Mouse (Mus musculus) liver, postnatal 0 days (tissue): Measurements from ENCODE around the gene Mfsd4b3. TPM values are rescaled to one million over a fixed set of nuclear protein-coding genes. Genes with fewer than 3 reads are reported as not detected.
"Not testable (repeated sequence)": the region's sequence is repeated elsewhere in the genome, so short reads cannot be mapped to it uniquely, and the experiment has no call there.

ENCODE experiments used
- ATAC-seq: fragments of 200-750 bp; cut with Nextera tagmentation; 2 replicates; pipeline ENCODE4 v1.8.0; 2017; ENCODE audit warnings: mild to moderate bottlenecking, moderate library complexity
- DNase-seq: peaks from one replicate; pipeline ENCODE4 v3.0.0-alpha.2; 2016
- H3K27ac ChIP-seq: fragments of 300-500 bp; sonication (generic); 2 replicates; pipeline ENCODE4 v1.5.1; 2014; ENCODE audit warnings: antibody characterized with exemption, moderate library complexity, mild to moderate bottlenecking, low read depth
- H3K27me3 ChIP-seq: fragments of 300-500 bp; sonication (generic); 2 replicates; pipeline ENCODE4 v1.6.1; 2014; ENCODE audit warnings: low read length, control low read depth, mixed read lengths; ENCODE audit not compliant: insufficient read depth
- H3K36me3 ChIP-seq: fragments of 300-500 bp; sonication (generic); replicated peaks from 2 replicates; pipeline ENCODE4 v1.6.1; 2014; ENCODE audit warnings: mild to moderate bottlenecking, control low read depth, low read length, moderate library complexity, mixed read lengths; ENCODE audit not compliant: insufficient read depth
- H3K4me1 ChIP-seq: fragments of 300-500 bp; sonication (generic); 2 replicates; pipeline ENCODE4 v1.6.1; 2014; ENCODE audit warnings: antibody characterized with exemption, mild to moderate bottlenecking, control low read depth; ENCODE audit not compliant: insufficient read depth
- H3K4me2 ChIP-seq: fragments of 300-500 bp; sonication (generic); 2 replicates; pipeline ENCODE4 v1.6.1; 2014; ENCODE audit warnings: low read depth, mild to moderate bottlenecking, low read length, moderate library complexity, mixed read lengths
- H3K4me3 ChIP-seq: fragments of 300-500 bp; sonication (generic); 2 replicates; pipeline ENCODE4 v1.5.1; 2014; ENCODE audit warnings: low read depth, low read length
- H3K9ac ChIP-seq: fragments of 300-500 bp; sonication (generic); replicated peaks from 2 replicates; pipeline ENCODE4 v1.6.1; 2014; ENCODE audit warnings: mild to moderate bottlenecking, moderate library complexity
- H3K9me3 ChIP-seq: fragments of 300-500 bp; sonication (generic); 2 replicates; pipeline ENCODE4 v1.6.1; 2016; ENCODE audit warnings: mild to moderate bottlenecking, control low read depth, low read length, mixed read lengths
- CTCF ChIP-seq: sonication (generic); IDR thresholded peaks from 2 replicates; pipeline ENCODE4 v1.5.1; 2016; ENCODE audit warnings: antibody characterized with exemption, low read depth
- EP300 ChIP-seq: IDR thresholded peaks from 2 replicates; pipeline ENCODE4 v1.6.1; 2016; ENCODE audit warnings: antibody characterized with exemption, low read depth, mild to moderate bottlenecking
- WGBS: fragments of 180-500 bp; shearing (Covaris S2); extraction: QIAGEN DNeasy Blood & Tissue Kit; methylation state at CpG from one replicate; pipeline ENCODE4 v1.1.7; 2014; ENCODE audit not compliant: insufficient replicate concordance; 5-methylcytosine and 5-hydroxymethylcytosine counted together
- polyA plus RNA-seq: library from polyadenylated mRNA; unstranded; fragments of >200 nt; fragmentation: Nextera tagmentation; extraction: Ambion mirVana; gene quantifications from 2 replicates; pipeline ENCODE4 v1.2.1, GENCODE M21; 2015

Mfsd4b3 gene
- polyA plus RNA-seq, 1 experiment from 2014 or later = 5.5 TPM

DNA sequence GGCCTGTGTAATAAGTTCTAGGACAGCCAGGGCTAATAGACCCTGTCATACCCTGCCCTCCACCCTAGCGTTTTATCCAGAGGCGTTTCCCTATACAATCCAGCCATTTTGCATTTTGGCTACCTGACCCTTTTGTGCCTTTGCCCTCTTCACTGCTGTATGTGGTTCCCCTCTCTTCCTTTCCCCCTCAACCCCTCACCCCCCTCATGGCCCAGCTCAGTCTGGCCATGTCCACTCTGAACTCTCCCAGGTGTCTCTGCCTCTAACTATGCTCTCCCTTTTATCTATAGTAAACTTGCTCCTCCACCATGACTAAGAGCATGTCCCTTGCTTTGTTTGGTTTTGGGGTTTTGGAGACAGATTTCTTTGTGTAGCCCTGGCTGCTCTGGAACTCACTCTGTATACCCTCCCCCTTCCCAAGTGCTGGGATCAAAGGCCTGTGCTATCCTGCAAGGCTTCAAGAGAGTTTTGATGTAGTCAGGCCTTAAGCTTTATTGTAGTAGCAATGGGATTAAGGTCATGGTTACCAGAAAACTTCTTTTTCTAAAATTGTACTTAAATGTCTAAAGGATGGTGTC is 10.5 kb downstream of the Mfsd4b3 start:
- no peak overlapping the region for H3K27ac ChIP-seq

DNA sequence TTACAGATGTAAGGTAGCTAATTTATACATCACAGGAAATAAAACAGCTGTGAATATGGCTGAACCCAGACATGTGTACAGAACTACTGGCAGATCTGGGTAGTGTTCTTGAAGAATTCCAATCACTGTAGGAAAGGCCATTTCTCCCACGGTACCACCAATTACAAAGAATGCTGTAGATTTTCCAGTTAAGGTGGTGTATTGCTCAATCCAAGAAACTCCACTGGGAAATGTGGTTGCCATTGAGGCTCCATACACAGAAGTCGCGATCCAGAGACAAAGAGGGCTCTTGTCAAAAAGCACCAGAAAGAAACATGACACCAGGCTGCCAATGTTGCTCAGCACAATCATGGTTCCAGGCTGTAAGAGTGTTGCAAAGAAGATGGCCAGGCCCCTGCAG is 12.8 kb downstream of the Mfsd4b3 start:
- H3K4me2 ChIP-seq, H3K27ac ChIP-seq, ATAC-seq, H3K4me3 ChIP-seq, DNase-seq, H3K9me3 ChIP-seq, H3K9ac ChIP-seq, H3K36me3 ChIP-seq, H3K4me1 ChIP-seq, H3K27me3 ChIP-seq: not testable (repeated sequence)
- WGBS = 82% methylated on average over 3 of the region's 3 CpGs

More for the DNA sequence above, 10.5 kb downstream of the Mfsd4b3 start:
- Histone ChIP-seq H3K4me1 (no peaks in the 10 kb centered on the region), H3K4me3 (no peak overlapping the region), H3K9me3 (no peaks in the 10 kb centered on the region), H3K9ac (no peak overlapping the region), H3K36me3 (0 out of 2 replicates have a peak, but pooled peaks cover 3% of the 10 kb centered on the region), H3K4me2 (no peak overlapping the region), H3K27me3 (no peaks in the 10 kb centered on the region)
- TF ChIP-seq CTCF (no peak), EP300 (no peak)
- WGBS = 81% methylated on average over 2 of the region's 2 CpGs
- no peak for DNase-seq
- ATAC-seq = no peak

DNA sequence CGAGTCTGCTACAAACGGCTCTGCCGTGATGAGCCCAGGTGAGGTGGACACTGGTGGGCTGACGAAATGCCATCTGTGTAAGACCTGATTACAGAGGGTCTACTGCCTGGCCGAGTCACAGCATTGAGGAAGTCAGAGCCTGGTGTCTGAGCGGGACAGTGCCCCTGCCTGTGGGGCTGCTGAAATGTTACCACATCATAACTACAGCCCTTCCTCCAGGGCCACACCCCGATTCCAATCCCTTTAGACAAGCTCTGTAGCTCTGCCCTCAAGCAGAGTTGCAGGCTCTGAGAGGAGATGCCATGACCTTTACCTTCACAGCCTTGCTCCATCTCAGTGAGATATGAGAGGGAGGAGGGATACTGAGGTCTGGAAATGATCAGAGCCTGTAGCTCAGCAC is 23.4 kb downstream of the Mfsd4b3 start:
- no peaks in the 10 kb centered on the region for H3K27me3 ChIP-seq

DNA sequence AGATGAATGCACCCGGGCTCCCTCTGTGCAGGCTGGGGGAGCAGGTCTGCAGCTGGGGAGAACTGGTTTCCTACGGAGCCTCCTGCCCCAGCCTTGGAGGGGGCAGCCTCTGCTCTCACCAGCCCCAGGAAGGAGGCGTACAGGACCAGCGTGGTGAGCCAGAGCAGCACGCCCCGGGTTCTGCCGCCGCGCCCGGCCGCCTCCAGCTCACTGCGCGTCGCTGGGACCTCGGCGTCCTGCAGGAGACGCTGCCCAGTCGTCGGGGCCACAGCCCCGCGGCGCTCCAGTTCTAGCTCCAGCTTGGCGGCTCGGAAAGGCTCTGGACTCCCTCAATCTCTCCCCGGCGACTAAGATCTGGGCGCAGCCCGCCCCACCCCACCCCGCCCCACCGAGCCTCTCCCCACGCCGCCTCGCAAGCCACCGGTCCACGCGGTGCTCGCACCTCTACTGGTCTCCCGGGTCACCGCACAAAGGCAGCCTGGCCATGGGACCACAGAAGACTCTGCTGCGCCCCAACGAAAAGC is 33.3 kb downstream of the Mfsd4b3 start, which contains the start of gene Mfsd4b2:
Gene Mfsd4b2 (minus strand): TSS at position 308 of the 524 bp plus-strand sequence.
- Histone ChIP-seq H3K27me3 (peaks cover 8% of the 10 kb centered on the region), H3K9ac (no peak within 1 kb of the TSS), H3K4me2 (peak within 1 kb of the TSS; percentile 59), H3K9me3 (no peaks in the 10 kb centered on the region), H3K4me1 (peaks cover 4% of the 10 kb centered on the region; the same call in 1 of the 2 replicates), H3K4me3 (peak within 1 kb of the TSS; percentile 32), H3K27ac (no peak within 1 kb of the TSS), H3K36me3 (no peaks in the 10 kb centered on the region)
- DNase-seq (peak; percentile 33), ATAC-seq (no peak)
- WGBS = 2% methylated on average over 41 of the region's 41 CpGs
- TF ChIP-seq EP300 (no peak), CTCF (0 out of 2 replicates have a peak, but pooled peaks have one; percentile 17)

More for the DNA sequence above, 23.4 kb downstream of the Mfsd4b3 start:
- no peak for ATAC-seq
- 51% methylated on average over 7 of the region's 7 CpGs for WGBS
- Histone ChIP-seq H3K9ac (no peak overlapping the region), H3K4me3 (no peak overlapping the region), H3K36me3 (no peaks in the 10 kb centered on the region), H3K27ac (no peak overlapping the region), H3K4me1 (no peaks in the 10 kb centered on the region), H3K9me3 (no peaks in the 10 kb centered on the region), H3K4me2 (no peak overlapping the region)
- TF ChIP-seq CTCF = no peak
- TF ChIP-seq EP300 = no peak
- no peak for DNase-seq

DNA sequence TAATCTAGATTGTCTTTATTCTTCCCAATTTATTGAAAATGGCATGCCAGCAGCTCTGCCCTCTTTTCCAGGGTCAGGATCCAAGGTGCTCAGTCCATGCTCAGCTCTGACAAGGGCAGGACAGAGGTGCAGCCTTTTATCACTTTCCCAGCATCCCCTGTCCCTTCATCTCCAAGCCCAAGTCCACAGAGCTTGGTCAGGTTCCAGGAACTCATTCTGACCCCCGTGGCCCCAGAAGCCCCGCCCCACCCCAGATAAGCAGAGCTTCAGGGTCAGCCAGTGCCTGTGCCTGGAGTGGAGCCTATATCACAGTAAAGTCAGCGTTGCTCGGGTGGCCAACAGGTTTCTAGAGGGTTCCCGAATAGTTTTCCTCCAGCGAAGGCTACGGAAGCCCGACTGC is 35.4 kb downstream of the Mfsd4b3 start:
- not testable (repeated sequence) for H3K9me3 ChIP-seq, H3K36me3 ChIP-seq, H3K4me1 ChIP-seq, H3K4me3 ChIP-seq, H3K27ac ChIP-seq, H3K27me3 ChIP-seq, H3K4me2 ChIP-seq, H3K9ac ChIP-seq
- ATAC-seq = peak; percentile 56
- DNase-seq = peak; percentile 49
- WGBS = 60% methylated on average over 8 of the region's 8 CpGs

DNA sequence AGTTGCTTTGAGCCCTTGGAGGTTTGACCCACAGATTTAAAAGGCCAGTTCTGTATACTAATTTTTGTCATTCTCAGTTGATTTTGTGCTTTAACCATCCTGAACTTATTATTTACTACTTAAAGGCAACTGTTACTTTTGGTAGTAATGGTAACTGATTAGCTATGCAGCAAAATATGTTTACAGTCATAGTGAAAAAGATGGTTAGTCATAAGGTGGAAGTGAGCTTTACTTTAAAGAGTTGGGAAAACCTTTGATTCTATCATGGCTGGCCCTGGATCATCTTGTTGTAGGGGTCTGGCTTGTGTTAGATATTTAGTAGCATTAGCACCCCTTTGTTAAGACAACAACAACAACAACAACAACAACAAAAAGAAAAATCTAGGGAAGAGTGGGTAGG is 47.3 kb downstream of the Mfsd4b3 start:
- Histone ChIP-seq H3K4me1 (no peaks in the 10 kb centered on the region), H3K9ac (no peak overlapping the region), H3K27ac (no peak overlapping the region), H3K27me3 (no peaks in the 10 kb centered on the region), H3K4me3 (no peak overlapping the region), H3K9me3 (no peaks in the 10 kb centered on the region), H3K36me3 (no peaks in the 10 kb centered on the region), H3K4me2 (no peak overlapping the region)
- no peak for TF ChIP-seq CTCF
- no peak for TF ChIP-seq EP300
- ATAC-seq = no peak
- no peak for DNase-seq
